Mouse (Mus musculus) c-Kit-negative CD71-positive TER-119-positive erythroid progenitor cells, embryonic 14.5 days (primary cell): ENCODE data around the gene Slain2.

ENCODE experiments used
- DNase-seq: peaks from one replicate; pipeline ENCODE4 v3.0.0-alpha.2; 2013; ENCODE audit warnings: low read depth, low spot score

The Slain2 gene

DNA sequence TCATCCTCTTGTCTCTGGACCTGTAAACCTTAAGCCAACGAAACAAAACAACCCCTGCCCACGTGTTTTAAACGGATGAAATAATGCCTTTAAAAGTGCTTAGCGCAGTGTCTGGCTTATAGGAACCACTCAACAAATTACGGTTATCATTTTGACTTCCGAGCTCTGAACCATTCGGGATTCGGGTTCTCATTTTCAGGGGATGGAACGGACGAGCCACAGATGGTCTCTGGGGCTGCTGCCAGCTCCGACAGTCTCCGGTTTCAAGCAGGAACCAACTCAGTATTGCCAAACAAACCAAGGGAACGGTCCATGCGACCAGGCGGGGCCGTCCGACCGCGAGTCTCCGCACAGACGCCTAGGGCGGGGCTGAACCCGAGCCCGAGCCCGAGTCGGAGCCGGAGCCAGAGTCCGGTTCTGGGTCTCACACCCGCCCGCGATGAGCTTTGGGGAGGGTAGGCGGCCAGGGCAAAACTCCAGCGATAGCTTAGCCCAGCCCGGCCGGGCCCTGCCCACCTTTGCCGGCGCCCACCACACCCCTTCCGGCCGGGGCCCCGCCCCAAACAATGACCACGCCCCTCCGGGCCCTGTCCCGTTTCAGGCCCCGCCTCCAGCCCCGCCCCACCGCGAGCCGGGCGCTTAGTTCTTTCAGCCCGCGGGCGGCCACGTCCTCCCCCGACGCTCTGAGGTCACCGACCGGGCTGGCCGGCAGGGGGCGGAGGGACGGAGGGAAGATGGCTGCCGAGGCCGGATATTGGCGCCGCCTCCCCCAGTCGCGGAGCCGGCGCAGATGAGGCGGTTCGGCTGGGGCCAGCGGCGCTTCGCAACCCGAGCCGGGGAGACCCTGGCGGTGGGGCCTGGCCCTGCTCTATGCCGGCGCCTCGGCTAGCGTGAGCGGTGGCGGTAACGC, at the start of gene Slain2:
Gene Slain2 (plus strand): TSS at position 657 of the 910 bp plus-strand sequence.
- DNase-seq = peak; percentile 93

DNA sequence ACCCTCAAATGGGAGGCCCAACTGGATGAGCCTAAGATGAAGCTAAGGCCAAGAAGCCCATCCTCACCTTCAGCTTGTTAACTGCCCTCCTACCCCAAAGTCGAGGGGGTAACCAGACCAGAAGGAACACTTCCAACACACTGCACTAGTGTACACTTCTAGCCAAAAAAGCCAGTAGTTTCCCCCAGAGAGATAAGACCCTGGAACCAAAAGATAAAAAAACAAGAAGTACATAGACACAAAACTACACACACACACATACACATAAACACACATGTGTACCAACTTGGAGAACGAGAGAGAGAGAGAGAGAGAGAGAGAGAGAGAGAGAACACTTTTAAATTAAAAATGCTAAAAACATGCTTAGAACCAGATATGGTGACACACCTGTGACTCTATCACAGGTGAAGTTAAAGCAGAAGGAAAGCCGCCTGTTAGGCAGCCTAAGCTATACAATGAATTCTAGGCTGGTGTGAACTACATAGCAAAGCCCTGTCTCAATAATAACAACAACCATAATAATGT, 49.4 kb upstream of the Slain2 start:
- DNase-seq = no peak

DNA sequence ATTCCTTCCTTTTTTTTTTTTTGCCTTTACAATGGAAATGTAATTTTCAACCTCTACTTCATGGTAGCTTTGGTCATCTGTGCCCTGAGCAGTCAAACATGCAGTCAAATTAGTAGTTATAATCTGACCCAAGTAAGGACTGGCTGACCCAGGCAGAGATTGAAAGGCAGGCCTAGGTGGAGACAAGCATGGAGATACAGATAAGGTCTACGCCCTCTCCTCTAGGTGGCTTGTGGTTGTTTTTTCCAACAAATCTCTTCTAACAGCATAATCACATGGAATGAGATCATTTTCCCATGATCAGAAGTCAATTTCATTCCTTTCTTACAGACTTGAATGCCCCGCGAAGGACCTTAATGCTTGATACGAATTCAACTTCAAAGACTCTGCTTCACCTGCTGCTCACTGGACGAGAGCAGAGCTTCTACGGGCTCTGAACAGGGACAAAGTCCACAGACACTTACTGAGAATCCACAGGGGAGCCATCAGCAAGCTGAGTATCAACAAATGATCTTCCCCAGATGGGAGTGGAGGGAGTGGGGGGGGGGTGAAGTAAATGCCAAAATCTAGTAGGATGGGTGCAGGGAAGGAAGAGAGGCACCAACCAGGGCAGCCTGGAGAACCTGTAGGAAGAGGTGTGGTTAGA, 47.7 kb upstream of the Slain2 start:
- no peak for DNase-seq

DNA sequence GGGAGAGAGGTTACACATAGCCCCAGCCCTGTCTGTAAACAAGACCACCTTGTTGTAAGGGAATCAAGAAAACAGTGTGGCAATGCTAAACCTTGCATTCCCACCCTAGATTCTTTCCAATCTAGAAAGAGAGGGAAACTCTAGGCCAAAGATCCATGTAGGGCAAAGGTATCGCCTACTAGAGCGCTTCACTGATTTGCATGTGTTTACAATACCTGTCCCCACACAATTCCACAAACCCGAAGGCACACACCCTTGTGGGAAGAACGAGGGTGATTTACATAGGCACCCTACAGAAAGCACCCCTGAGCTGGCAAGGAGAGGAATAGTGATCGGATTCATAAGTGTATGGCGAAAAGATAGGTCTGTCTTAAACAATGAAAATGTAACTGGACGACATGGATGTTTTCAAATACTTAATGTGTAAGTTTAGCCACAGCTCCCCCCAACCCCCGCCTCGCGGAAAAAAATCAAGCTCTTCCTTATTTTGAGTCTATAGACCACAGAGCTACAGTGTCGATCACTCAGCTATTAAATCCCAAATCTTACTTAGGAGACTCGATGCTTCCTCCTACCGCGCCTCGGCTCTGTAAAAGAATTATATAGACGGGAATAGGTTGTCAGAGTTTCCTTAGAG, 47.0 kb upstream of the Slain2 start:
- no peak for DNase-seq

DNA sequence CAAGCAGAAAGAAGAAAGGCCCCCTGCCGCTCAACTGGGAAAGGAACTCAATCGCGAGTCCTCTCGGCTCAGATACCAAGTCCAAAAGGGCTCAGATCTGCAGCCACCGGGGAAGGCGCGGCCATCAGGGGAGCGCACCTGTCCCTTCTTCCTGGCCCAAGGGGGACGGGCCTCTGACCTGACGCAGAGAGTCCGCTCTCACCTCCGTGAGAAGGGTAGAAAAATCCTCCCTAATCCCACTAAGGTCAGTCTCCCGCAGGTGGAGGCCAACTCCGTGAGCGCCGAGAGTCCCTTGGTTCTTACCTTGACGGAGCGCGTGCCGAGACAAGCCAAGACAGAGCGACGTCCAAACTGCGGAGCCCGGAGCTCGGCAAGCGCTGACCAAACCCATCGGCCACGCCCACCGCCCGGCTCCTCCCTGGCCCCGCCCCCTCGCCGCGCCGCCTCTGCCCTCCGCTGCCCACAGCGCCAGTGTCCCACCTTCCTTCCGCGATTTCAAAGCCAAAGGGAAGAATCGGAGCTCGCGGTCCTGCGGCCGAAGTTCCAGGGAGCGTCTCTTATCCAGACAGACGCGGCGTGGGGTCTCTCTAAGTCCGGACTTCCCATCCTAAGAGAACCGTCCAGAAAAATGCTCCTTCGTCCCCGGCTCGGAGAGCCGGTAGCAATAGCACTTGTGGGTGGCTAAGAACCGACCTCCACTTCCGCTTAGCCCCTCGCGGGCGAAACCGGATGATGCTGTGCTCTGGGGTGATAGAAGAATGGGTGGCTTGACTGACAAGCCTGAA, 45.8 kb upstream of the Slain2 start, which contains the start of gene Tec:
Gene Tec (minus strand): TSS at position 393 of the 785 bp plus-strand sequence.
- DNase-seq = peak; percentile 44

DNA sequence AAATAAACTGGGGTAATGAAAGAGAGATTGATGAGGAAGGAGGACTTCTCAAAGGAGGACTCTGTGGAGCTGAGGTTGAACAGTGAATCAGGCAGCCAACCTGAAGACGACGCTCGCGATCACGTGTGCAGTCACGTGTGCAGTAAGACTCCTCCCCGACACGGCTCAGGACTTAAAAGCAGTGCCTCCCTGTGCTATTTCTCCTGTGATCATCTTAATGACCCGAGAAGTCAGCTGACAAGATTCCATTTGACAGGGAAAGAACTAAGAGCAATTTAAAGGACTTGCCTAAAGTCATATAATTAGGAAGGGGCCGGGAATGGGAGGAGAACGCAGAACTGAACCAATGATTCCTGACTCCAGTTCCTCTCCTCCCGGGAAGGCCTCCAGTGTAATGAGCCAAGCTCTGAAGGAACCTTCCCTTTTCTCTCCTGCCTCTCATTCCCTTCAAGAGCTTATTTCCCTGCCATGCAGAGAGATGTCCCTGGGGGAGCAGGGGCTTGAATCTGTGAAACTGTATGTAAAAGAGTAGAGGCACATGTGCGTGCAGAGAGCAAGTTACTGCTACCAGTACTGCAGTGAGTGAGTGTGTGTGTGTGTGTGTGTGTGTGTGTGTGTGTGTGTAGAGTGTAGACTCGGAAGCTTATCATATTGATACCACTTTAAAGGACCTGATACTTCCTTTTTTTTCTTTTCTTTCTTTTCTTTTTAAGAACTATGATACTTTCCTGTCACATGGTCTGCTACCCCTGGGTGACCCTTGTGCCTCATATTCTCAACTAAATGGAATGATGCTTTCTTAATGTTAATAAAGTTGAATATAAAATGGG, 44.1 kb upstream of the Slain2 start:
- no peak for DNase-seq

DNA sequence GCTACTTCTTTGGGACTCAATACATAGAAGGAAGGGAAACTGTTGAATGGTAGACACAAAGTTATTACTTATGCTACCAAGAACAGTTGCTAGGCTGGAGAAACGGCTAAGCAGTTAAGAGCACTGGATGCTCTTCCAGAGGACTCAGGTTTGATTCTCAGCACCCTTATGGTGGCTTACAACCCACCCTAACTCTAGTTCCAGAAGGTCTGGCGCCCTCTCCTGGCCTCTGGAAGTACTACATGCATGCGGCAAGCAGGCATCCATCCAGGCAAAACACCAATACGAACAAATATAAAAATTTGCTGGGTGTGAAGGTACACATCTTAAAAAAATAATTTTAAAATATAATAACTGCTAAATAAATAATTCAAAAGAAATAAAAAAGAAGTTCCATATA, 43.0 kb upstream of the Slain2 start:
- DNase-seq = no peak

DNA sequence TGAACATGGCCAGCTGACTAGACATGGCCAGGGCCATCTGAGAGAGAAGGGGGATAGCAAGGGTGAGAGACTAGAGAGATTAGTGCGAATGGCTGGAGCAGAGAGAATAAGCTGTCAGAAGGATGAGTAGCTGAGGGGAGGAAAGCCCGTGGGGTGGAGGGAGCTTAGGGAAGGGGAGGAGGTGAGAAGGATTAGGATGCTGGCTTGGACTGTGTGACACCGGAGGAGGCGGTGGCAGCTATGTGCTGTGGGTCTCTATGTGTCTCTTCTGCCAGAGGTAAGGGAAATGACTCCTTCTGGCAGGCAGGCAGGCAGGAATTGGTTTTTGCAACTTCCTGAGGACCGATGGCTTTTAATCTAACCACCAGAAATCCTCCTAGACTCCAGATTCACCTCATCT, 34.4 kb upstream of the Slain2 start:
- no peak for DNase-seq

DNA sequence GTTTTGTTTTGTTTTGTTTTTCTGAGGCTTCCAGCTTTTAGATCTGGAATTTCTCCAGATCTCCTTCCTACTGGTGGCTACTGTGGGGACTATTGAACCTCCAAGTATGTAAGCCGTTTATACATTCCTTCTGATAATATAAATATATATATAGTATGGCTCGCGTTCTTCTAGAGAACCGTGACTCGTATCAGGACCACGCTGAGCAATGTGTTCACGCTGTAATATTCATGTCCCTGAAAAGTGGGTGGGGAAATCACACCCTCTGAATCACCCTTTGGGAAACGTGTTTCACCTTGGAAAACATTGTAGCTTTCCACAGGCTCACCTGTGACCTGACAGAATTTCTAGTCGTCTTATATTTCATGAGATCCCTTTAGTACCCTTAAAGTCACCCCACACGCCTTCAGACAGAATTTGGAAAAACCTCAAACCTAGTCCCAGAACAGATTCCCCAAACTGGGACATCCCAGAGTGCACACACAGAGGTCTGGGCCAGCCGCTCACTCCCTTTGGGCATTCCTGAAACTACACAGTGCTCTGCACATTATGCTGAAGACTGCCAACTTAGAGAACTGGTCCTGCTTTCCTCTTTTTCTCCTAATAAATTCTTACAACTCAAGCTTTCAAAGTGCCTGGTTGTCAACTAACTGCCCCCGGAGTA, 32.2 kb upstream of the Slain2 start:
- DNase-seq = no peak

DNA sequence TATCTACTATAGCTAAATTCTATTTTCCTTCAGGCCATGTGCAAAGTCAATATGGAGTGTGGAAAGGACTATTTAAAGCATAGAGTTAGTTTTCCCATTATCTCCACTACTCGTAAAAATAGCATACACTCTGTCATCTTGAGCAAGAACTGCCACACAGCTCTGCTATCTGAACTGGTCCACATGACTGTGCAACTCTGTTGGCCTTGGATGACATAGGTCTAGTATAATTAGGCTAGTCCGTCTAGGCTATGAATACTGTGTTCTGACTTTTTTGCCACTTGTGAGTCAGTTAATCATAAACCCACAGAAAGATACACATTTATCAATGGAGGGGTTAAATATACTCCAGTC, 31.7 kb upstream of the Slain2 start:
- no peak for DNase-seq

DNA sequence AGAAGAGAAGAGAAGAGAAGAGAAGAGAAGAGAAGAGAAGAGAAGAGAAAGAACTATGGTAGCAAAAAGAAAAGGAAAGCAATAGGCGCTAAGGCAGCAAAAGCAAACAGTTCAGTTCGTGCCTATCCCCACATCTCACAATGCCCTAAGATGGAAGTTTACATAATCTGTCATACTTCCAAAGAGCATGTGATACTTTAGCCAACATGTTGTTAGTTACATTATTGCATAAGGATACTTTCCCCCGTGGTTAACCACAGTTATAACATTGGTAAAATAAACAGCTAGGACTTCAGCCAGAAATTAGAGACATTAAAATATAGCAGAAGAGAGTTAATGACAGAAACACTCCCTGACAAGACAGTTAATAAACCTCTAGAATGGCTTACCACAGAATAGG, 30.4 kb upstream of the Slain2 start:
- no peak for DNase-seq

DNA sequence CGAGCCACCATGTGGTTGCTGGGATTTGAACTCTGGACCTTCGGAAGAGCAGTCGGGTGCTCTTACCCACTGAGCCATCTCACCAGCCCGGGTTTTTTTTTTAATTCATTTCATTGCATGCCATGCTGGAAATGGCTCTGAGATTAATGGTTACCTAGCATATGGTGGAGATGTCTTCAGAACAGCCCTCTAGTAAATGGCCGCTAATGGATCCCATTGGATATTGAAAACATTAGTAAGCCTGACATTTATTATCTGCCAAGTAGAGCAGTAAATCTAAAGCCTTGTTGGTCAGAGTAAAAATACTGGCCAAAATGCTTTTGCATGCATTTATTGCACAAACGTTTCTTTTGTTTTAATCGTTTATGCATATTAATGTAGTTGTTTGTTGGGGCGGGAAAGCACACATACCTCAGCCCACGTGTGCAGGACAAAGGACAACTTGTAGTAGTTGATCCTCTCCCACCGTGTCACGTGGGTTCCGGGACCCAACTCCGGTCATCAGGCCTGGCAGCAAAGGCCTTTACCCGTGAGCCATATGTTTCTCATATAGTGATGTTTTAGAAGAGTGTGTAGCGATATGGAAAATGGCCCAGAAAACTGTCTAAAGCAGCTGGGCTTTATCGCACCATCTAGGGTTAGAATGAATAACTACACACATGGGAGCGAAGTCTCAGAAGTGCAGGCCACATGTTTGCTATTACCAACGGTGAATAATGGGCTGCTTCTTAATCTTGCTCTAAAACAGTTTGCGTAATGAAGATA, 27.5 kb upstream of the Slain2 start:
- no peak for DNase-seq

DNA sequence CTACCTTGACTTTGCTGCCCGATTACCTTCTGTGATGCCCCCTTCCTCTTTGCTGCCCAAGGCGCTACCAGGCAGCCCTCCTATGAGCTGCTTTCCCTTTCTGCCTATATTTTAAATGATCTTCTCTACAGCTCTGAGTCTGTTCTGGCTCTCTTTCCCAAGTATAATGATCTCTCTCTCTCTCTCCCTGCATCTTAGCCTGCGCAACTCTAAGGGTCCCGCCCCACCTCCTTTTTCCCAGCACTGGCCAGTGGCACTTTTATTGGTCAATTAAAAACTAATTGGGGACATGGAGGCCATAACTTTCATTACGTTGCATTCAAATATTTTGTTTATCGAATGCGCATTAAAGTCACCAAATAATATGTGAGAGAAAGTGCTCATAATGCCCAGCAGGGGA, 25.8 kb upstream of the Slain2 start:
- DNase-seq = no peak

DNA sequence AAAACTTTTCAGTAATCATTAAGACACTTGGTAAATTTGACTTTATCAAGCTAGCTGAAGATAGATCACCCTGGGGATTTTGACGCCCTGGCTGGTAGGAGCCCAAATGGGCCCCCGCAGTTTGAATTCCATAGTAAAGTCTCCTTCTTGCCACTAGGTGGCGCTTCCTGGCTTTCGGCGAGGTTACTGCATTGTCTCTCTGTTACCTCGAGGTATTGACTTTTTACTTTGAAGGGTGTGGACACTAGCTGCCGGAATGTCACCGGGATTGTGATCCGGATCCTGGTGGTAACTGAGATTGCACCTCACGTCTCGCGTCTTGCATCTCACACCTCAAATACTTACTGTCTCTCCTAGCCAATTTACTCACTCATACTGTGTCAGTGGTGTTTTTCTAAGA, 22.6 kb upstream of the Slain2 start:
- no peak for DNase-seq

DNA sequence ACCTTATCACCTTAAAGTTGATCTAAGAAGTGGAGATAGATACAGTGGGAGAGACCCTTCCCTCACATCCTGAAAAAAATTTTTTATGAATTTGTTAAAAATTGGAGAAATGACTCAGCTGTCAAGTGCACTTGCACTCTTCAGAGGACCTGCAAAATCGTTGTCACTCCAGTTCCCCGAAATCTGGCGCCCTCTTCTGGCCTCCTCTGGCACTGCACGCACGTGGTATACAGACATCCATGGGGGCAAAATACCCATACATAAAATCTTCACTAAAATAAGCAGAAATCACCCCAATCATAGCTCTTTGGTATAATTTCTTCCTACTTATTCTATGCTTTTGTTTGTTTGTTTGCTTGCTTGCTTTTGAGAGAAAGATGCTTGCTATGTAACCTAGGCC, 20.1 kb upstream of the Slain2 start:
- no peak for DNase-seq

DNA sequence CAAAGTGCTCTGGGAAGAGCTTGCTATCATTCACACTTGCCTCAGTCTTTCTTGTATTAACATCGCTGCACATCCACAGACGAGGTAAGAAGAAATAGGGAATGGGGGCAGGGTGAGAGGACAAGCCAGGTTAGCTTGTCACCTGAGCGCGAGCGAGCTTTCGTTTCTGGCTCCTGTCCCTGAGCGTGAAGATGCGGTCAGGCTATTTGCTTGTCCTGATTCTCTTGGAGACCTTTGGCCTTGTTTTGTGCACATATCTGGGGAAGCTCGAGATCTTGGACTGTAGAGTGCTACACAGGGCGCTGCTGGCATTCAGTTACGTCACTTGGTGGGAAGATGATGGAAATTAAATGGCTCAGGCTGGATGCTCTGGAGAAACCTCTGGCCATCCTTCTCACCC, 18.8 kb upstream of the Slain2 start:
- no peak for DNase-seq

DNA sequence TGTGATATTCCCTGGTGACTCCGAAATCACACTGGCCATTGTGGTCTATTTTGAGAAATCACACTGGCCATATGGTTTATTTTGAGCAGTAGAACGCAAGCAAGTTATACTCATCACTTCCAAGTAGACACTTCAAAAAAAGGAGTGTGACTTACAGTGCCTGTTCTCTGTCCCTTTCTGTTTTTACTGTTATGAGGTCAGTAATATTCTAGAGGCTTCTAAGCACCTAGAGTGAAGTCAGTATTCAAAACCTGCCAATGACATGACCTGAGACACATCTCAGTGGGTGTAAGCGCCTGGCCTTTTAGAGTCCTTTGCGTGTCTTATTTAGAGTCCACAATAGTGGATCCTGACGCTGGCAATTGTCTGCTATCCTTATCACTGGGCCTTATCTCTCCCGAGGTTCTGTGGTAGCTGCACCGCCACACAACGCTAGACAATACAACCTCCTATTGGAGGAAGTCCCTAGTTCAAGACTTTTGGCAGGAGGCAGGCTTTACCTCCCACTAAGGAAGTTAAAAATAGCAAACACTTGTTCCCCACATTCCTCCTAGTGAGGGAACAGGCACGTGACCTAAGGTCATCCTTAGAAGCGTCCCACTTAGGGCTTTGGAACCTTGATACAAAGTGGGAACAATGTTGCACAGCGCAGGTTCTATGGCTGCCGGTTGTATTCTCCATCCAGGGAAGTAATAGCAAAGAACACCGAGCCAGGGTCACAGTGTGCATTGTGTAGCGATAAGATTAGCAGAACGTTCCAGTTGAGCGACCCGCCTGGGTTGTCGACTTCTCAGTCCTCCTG, 17.4 kb upstream of the Slain2 start:
- DNase-seq = no peak

DNA sequence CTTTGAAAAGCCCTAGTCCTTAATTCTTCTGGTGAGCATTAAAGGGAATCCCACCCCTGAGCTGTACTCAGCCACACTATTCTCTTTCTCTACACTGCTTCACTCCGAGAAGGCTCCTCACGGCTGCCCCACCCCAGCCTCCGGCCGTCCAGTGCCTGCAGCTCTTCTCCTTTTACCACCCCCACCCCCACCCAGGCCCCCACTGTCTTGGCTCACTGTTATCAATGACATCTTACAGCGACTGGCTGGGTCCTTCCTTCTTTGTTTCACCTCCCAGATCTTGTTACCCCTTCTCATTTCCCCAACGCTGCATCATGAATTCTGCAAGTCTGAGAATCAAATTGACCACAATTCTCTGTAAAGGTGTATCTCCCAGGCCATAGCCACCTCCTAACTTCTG, 16.1 kb upstream of the Slain2 start:
- no peak for DNase-seq

DNA sequence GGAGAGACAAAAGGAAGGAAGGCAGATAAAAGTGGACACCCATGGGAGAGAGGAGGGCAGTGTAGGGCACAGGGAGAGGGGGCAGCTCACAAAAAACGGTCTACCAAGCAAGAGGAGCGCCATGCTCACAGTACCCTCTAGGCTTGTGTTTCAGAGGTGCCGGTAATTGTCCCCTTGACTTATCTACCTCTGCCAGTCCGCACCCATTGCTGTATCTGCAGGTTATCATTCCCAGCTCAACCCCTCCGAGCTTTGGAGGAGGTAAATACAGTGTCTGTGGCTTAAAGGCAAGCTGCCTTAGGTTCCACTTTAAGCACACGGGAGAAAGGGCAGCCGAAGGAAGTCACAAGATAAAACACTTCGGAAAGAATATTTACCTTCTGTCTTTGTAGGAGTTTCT, 14.8 kb upstream of the Slain2 start:
- DNase-seq = no peak
